9 mouse cellular contexts compared by ENCODE assay signal in genomic region chr3:129215241-129215750, GRCm38 (mm10). TPM values are rescaled to one million over a fixed set of nuclear protein-coding genes. Genes with fewer than 3 reads are reported as not detected.
DNase-seq lines count a peak whose midpoint lies in the region; ATAC-seq and TF ChIP-seq lines count a peak whose summit lies in the region.
"Had no signal": no experiment of that assay in that cellular context is flagged by ENCODE, and none has a peak within 500 bp of the region (broad histone marks: within the 10 kb centered on the region; RNA-seq: fewer than 3 reads in every experiment).

No protein-coding gene starts in this region.

- H3K4me2 ChIP-seq in liver, embryonic 11.5 days: peak overlapping the region; percentile 84
- H3K4me2 ChIP-seq in embryonic facial prominence, embryonic 15.5 days (replicated peaks): peak overlapping the region; percentile 97
- peak overlapping the region; percentile 20; the same call in 1 of the 2 replicates for H3K4me2 ChIP-seq in limb, embryonic 11.5 days (ENCODE audit: low read depth, severe bottlenecking)
- peak overlapping the region; percentile 94 for H3K4me2 ChIP-seq in stomach, embryonic 14.5 days (replicated peaks; ENCODE audit: low read depth, low read length)

- H3K27ac ChIP-seq in liver, embryonic 11.5 days (ENCODE audit: low read depth, low read length): 0 out of 2 replicates have a peak overlapping the region, but pooled peaks have one; percentile 13
- H3K27ac ChIP-seq in embryonic facial prominence, embryonic 15.5 days (replicated peaks): no peak overlapping the region
- H3K27ac ChIP-seq in limb, embryonic 11.5 days (replicated peaks; ENCODE audit: low read depth, low read length): no peak overlapping the region
- peak overlapping the region; percentile 27; the same call in 1 of the 2 replicates for H3K27ac ChIP-seq in stomach, embryonic 14.5 days (ENCODE audit: low read length)
- no peak overlapping the region for H3K27ac ChIP-seq in layer of hippocampus, adult 2 months
- H3K27ac ChIP-seq: liver, embryonic 14.5 days had no signal

- TF ChIP-seq CTCF in layer of hippocampus, adult 2 months (conservative IDR thresholded peaks at IDR 0.05): no peak

- H3K4me1 ChIP-seq in liver, embryonic 11.5 days (replicated peaks; ENCODE audit: control insufficient read depth, insufficient read depth, low read length): no peaks in the 10 kb centered on the region
- H3K4me1 ChIP-seq in embryonic facial prominence, embryonic 15.5 days: peaks cover 30% of the 10 kb centered on the region
- H3K4me1 ChIP-seq in limb, embryonic 11.5 days (ENCODE audit: control insufficient read depth, insufficient read depth, low read length): 0 out of 2 replicates have a peak, but pooled peaks cover 5% of the 10 kb centered on the region
- 0 out of 2 replicates have a peak, but pooled peaks cover 8% of the 10 kb centered on the region for H3K4me1 ChIP-seq in stomach, embryonic 14.5 days (ENCODE audit: control insufficient read depth, insufficient read depth, low read length)

- no peak for ATAC-seq in liver, embryonic 11.5 days (replicated peaks; ENCODE audit: low FRiP score)
- ATAC-seq in embryonic facial prominence, embryonic 15.5 days (ENCODE audit: insufficient number of reproducible peaks, low FRiP score, low TSS enrichment, low read depth): no peak
- no peak for ATAC-seq in limb, embryonic 11.5 days (ENCODE audit: insufficient number of reproducible peaks, low FRiP score, low TSS enrichment, low read depth)
- no peak for ATAC-seq in stomach, embryonic 14.5 days (ENCODE audit: insufficient number of reproducible peaks, insufficient read depth, low FRiP score, low read depth)
- no peak for ATAC-seq in inflammation-experienced regulatory T-cells, adult 6 months
- ATAC-seq: activated CD4-positive, CD25-positive, alpha-beta regulatory T cell, adult 4 months had no signal

- WGBS in liver, embryonic 11.5 days: 1% methylated on average over 26 of the region's 26 CpGs
- WGBS in embryonic facial prominence, embryonic 15.5 days: 11% methylated on average over 26 of the region's 26 CpGs
- WGBS in limb, embryonic 11.5 days: under 1% methylated on average over 26 of the region's 26 CpGs
- WGBS in stomach, embryonic 14.5 days: 5% methylated on average over 26 of the region's 26 CpGs

- no peak for DNase-seq in liver, embryonic 11.5 days (ENCODE audit: low spot score)
- no peak for DNase-seq in liver
- DNase-seq in limb, embryonic 11.5 days (ENCODE audit: low spot score): peak; percentile 68
- DNase-seq in layer of hippocampus, adult 2 months (ENCODE audit: low spot score in 2 of 2): no peak

- H3K4me3 ChIP-seq in liver, embryonic 11.5 days (ENCODE audit: low read depth, low read length): peak overlapping the region; percentile 57
- peak overlapping the region; percentile 60 for H3K4me3 ChIP-seq in embryonic facial prominence, embryonic 15.5 days (replicated peaks)
- peak overlapping the region; percentile 45 for H3K4me3 ChIP-seq in limb, embryonic 11.5 days (ENCODE audit: low read depth, low read length)
- H3K4me3 ChIP-seq in stomach, embryonic 14.5 days (ENCODE audit: low read depth, low read length): peak overlapping the region; percentile 55
- no peak overlapping the region for H3K4me3 ChIP-seq in layer of hippocampus, adult 2 months

- H3K9me3 ChIP-seq in liver, embryonic 11.5 days (ENCODE audit: control insufficient read depth, low read length): no peaks in the 10 kb centered on the region
- H3K9me3 ChIP-seq in embryonic facial prominence, embryonic 15.5 days (replicated peaks): no peaks in the 10 kb centered on the region
- H3K9me3 ChIP-seq in limb, embryonic 11.5 days (ENCODE audit: control insufficient read depth, low read length): no peaks in the 10 kb centered on the region
- H3K9me3 ChIP-seq in stomach, embryonic 14.5 days (ENCODE audit: control insufficient read depth, low read depth, low read length): no peaks in the 10 kb centered on the region

- no peaks in the 10 kb centered on the region for H3K36me3 ChIP-seq in liver, embryonic 11.5 days (ENCODE audit: control insufficient read depth, insufficient read depth, low read length)
- no peaks in the 10 kb centered on the region for H3K36me3 ChIP-seq in embryonic facial prominence, embryonic 15.5 days
- H3K36me3 ChIP-seq in limb, embryonic 11.5 days (ENCODE audit: control insufficient read depth, insufficient read depth, low read length): no peaks in the 10 kb centered on the region
- H3K36me3 ChIP-seq in stomach, embryonic 14.5 days (ENCODE audit: control insufficient read depth, insufficient read depth, low read length): no peaks in the 10 kb centered on the region

- peaks cover 97% of the 10 kb centered on the region for H3K27me3 ChIP-seq in liver, embryonic 11.5 days (replicated peaks; ENCODE audit: control insufficient read depth, insufficient read depth, low read length)
- H3K27me3 ChIP-seq in embryonic facial prominence, embryonic 15.5 days: peaks cover 82% of the 10 kb centered on the region
- H3K27me3 ChIP-seq in limb, embryonic 11.5 days (ENCODE audit: control insufficient read depth, insufficient read depth, low read length): peaks cover 80% of the 10 kb centered on the region
- peaks cover 33% of the 10 kb centered on the region for H3K27me3 ChIP-seq in stomach, embryonic 14.5 days (ENCODE audit: control insufficient read depth, insufficient read depth, low read length)

- H3K9ac ChIP-seq in liver, embryonic 11.5 days (ENCODE audit: low read depth, low read length): peak overlapping the region; percentile 53
- H3K9ac ChIP-seq in embryonic facial prominence, embryonic 15.5 days: no peak overlapping the region
- peak overlapping the region; percentile 34 for H3K9ac ChIP-seq in limb, embryonic 11.5 days (ENCODE audit: low read length)
- peak overlapping the region; percentile 36 for H3K9ac ChIP-seq in stomach, embryonic 14.5 days (replicated peaks; ENCODE audit: low read depth, low read length)
- H3K9ac ChIP-seq: liver, embryonic 14.5 days had no signal

RNA-seq across cellular contexts. Expression of gene Pitx2, which starts 15.6 kb away (rescaled TPM):
- polyA plus RNA-seq in liver, embryonic 11.5 days (2014; fragmentation: Nextera tagmentation; extraction: Ambion mirVana): 17.7 and 23.1 TPM in 2 replicates
- polyA plus RNA-seq in embryonic facial prominence, embryonic 15.5 days (2015; fragmentation: Nextera tagmentation; extraction: Ambion mirVana): 82.5 and 88.3 TPM in 2 replicates
- 37.6 and 43.1 TPM in 2 replicates for polyA plus RNA-seq in limb, embryonic 11.5 days (2014; fragmentation: Nextera tagmentation; extraction: Ambion mirVana)
- polyA plus RNA-seq in stomach, embryonic 14.5 days (2014; fragmentation: Nextera tagmentation; extraction: Ambion mirVana): 24.2 and 24.7 TPM in 2 replicates
- total RNA-seq in layer of hippocampus, adult 2 months (2021): not detected
- polyA plus RNA-seq in inflammation-experienced regulatory T-cells, adult 6 months (2017; shearing (Covaris generic)): under 1 TPM in 1 of 3 experiments, not detected in 2; 0.19 TPM
- polyA plus RNA-seq: activated CD4-positive, CD25-positive, alpha-beta regulatory T cell, adult 4 months had no signal

Comparison
In these comparisons a context has a peak if more than half of its experiments do, and no peak if none do; other contexts are left out.
1. H3K27ac ChIP-seq: peak in liver, embryonic 11.5 days (single experiment) and stomach, embryonic 14.5 days (single experiment); none in embryonic facial prominence, embryonic 15.5 days (single experiment), limb, embryonic 11.5 days (single experiment) and layer of hippocampus, adult 2 months (single experiment).
2. H3K4me2 ChIP-seq: peak in every context shown above with its lines; median percentile 97 in embryonic facial prominence, embryonic 15.5 days; 94 in stomach, embryonic 14.5 days; 84 in liver, embryonic 11.5 days; 20 in limb, embryonic 11.5 days.
3. RNA of gene Pitx2, which starts 15.6 kb away (polyA plus RNA-seq): 82.5 to 88.3 TPM in embryonic facial prominence, embryonic 15.5 days, 37.6 to 43.1 TPM in limb, embryonic 11.5 days, 24.2 to 24.7 TPM in stomach, embryonic 14.5 days and 17.7 to 23.1 TPM in liver, embryonic 11.5 days; 0.19 TPM in inflammation-experienced regulatory T-cells, adult 6 months; every median in the first group is over 10 times any median in the second.